Mouse (Mus musculus): Measurements from ENCODE around the gene Hdac9.

Hdac9 gene

DNA sequence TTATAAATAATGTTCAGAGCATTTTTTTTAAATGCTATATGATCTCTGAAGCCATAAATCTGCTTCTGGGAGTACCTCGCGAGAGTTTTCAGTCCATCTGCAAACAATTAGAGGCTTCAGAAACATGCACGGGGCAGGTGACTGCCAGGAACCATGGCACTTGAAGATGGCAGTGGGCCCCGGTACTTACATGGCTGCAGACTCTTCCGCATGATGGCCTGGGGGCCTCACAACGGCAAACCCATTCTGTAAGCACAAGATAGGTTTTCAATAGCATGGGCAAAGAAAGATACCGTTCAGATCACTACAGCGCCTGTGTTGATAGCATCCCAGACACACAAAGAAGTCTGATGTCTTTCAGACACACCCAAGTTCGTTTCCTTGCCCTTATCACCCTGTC lies 695.9 kb downstream of the Hdac9 start:
- no peak for DNase-seq (ENCODE audit: low spot score in 2 of 2)

DNA sequence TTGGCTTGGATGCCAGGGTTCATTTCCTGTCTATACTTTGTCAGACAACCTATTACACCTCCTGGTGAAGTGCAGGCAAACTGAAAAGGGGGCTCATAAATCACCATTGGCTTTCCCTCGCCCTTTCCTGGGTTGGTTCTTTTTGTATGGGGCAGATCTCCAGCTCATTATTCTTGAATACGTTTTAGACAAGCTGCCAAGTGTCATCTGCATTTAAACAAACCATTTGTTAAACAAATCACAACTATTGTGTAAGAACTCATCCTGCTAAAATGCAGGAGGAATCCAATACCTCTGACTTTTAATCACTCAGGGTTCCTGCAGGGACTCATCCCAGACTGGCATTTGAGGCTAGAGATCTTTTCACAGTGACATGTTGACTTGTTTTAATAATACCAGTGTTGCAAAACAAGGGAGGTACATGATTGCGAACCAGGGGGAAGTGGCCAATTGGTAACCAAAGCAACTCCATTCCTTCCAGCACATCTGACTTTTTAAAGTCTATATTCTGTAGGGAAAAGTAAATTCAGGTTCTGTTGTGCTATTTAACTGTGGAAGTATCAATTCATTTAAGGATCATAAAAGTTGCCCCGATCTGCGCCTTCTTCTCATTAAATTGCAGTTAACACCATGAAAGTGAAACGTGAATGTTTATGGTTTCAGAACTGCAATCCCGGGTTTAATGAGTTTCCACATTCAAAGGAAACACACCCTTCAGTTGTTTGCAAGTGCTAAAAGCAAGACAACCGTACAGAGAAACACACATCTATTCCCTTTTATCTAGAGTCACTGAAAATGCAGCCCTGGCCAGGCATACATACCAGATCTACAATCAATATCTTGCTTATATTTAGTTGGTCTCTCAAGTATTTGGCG lies 696.6 kb downstream of the Hdac9 start:
- no peak for DNase-seq (ENCODE audit: low spot score in 2 of 2)

DNA sequence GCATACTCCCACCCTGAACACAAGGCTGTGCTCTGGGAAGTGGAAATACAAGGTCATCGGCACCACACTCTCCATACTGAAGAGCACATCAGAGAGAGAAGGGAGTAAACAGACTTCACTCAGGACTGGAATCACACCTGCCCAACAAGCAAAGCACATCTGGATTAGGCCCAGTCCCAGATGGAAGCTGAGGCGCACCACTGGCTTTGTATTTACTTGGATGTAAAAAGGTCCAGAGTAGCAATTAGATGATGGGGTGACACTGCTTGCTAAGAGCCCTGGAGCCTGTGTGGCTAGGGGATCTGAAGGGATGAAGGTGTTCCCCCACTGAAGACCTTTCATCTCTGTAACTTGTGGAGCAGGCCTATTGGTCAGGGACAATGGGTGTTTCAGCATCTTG lies 698.3 kb downstream of the Hdac9 start:
- no peak for DNase-seq (ENCODE audit: low spot score in 2 of 2)

DNA sequence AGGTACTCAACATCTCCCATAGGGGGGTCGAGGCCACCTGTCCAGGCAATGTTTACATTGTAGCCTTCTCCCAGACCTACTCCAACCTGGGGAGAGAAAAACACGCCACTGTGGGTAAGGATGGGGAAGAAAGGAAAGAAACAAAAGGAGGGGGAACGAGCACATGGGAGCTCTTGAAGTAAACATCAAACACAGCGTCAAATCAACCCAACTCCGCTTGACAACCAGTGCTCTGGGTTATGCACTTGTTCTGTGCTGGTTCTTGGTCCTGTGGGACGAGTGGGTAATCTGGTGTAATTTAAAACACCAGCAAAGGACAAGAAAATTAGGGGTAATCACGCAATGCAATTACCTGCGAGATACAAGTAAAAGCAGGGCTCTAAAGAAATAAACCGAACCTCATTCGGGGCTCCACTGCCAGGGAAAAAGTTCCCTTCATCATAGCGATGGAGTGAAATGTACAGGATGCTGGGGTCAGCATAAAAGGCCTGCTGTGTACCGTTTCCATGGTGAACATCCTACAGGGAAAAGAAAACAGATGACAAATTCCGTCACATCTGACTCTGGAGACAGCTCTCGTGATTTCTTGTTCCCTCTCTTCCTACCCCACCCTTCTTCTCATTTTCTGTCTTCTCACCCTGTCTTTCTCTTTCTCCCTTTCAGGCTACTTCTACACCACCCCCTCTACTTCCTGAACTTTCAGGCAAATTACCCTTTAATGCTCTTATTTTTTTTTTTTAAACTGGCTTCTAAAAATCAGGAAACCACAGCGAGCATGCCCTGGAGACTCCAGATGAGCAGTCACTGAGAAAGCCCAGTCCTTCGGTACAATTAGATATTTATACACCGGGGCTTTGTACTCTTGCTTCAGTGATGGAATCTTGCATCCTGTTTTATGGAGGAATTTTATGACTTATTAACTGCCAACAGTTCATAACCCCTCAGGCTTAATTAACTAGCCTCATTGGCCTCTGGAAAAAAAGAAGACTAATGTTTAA lies 701.6 kb downstream of the Hdac9 start:
- no peak for DNase-seq (ENCODE audit: low spot score in 2 of 2)

GRCm38 (mm10) chr12:34212162-34212561 lies 704.7 kb downstream of the Hdac9 start:
- DNase-seq (ENCODE audit: low spot score in 2 of 2), result no peak

DNA sequence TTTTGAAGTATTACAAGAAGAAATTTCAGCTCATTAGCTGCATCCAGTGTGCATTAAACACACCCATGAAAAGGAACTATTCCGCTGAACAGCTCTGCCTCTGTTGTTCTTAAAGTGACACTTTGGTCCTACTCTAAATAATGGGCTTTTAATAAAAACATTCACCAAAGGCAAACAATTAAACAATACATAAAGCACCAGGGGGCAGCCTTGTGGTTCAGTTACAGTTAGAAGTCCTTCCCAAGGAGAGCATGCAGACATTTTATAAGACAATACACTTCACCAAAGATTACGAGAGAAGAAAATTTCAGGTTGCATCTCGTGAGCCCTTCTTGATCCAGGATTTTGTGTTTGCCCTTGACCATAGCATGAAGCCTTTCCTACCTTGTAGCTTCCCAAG lies 715.4 kb downstream of the Hdac9 start:
- DNase-seq (ENCODE audit: low spot score in 2 of 2), result no peak

- DNase-seq (ENCODE audit: low spot score in 2 of 2), result no peak
These were observed 716.9 kb downstream of the Hdac9 start for GRCm38 (mm10) chr12:34200030-34200446.

DNA sequence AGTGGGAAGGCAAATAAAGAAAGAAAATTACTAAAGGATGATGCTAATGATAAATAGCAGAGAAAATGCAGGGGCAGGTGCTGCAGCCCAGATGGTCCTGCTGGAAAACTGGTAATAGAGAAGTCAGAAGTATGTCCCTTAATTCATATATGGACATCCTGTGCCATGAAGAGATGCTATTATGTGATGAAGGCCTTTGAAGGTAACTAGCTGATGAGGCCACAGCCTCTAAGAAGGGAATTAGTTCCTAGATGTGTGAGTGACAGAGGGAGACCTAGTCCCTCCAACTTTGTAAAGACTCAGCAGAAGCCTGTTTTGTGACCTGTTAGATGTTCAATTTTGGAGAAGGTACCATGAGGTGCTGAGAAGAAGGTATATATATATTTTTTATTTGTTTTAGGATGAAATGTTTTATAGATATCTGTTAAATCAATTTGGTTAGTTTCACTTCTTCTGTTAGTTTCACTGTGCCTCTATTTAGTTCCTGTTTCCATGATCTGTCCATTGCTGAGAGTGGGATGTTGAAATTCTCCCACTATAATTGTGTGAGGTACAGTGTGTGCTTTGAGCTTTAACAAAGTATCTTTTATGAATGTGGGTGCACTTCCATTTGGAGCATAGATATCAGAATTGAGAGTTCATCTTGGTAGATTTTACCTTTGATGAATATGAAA lies 721.6 kb downstream of the Hdac9 start:
- DNase-seq (ENCODE audit: low spot score in 2 of 2), result no peak

- no peak for DNase-seq (ENCODE audit: low spot score in 2 of 2)
These were observed 722.8 kb downstream of the Hdac9 start for GRCm38 (mm10) chr12:34194116-34194515.

DNA sequence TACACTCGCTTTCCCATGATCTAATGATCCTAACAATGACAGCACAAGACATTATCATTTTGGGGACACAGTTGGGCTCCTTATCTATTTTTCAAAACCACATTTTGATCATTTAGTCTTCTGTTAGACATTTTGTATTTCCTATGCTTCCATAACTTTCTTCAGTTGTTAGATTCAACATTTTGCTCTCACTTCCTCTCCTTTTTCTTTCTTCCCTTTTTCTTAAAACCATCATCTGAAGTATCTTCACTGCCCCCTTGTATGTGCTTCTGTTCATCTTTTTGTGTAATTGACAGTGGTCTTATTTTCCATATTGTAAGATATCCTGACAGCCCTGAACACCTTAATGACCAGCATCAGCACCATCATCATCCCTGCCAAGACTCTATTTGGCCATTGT lies 725.6 kb downstream of the Hdac9 start:
- DNase-seq (ENCODE audit: low spot score in 2 of 2), result no peak

DNA sequence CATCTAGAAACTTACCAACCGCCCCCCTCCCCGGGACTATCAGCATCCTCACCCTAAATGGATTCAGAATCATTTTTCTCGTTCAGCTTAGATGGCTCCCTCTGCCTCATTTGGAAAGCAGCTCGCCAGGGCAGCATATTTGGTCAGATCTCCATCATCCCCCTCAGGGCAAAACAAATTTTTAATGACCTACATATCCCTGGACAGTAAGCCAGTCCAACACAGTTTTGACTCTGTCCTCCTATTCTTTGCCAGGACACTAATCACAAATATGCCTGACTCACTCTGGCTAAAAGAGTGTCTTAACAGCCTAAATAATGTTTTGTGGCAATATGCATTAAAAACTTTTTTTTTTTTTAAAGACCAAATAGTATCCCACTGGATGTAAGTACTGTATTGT lies 738.0 kb downstream of the Hdac9 start:
- DNase-seq (ENCODE audit: low spot score in 2 of 2), result no peak

DNA sequence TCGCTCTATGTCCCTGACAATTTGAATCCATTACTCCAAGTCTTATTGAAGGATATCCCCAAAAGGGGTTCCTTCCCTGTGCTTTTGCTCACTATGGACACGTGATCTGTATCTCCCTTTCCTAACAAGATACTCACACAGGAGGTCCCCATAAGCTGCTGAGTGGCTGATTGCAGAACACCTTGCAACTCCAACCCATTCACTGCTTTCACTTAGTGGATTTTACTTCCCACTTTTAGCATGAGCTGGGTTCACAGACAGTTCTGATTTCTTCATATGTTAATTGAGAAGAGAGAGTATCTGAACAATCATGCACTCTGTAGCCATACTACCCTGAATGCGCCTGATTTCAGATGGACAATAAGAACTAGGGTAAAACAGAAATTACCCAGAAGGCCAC lies 740.1 kb downstream of the Hdac9 start:
- DNase-seq (ENCODE audit: low spot score in 2 of 2), result no peak

- no peak for DNase-seq (ENCODE audit: low spot score in 2 of 2)
These were observed 743.9 kb downstream of the Hdac9 start for GRCm38 (mm10) chr12:34173036-34173435.

DNA sequence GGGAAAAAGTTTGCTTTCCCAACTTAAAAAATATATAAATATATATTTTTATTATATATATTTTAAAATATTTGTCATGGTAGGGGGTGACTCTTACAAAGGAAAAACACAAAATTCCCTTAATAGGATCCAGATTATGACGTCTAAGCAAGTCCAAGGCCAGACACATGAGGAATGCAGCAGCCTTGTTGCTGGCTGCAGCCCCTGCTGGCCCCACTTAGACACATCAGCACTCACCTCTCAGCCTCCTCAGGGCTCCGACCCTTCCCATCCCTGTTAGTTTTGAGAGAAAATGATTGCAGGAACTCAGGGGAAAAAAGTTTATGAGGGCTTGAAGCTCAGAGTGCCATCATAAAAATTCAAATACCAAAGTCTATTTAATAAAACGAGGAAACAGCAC lies 746.3 kb downstream of the Hdac9 start:
- DNase-seq (ENCODE audit: low spot score in 2 of 2), result no peak

DNA sequence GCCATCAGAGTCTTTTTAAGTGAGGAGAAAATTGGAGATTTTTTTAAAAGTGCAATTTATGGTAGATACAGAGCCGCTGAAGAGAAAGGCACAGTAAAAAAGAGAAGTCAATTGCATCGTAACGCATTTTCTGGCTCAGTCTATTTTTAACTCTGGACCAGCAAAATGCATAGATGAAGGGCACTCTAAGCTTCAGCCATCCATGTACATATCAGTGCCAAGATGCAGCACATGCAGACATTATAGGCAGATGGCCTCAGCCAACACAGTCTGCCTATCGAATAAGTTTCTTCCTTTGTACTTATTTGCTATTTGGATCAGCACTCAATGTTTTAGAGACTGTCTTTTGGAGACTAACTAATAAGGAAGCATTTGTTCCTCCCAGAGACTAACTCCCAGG lies 751.2 kb downstream of the Hdac9 start:
- no peak for DNase-seq (ENCODE audit: low spot score in 2 of 2)

- DNase-seq (ENCODE audit: low spot score in 2 of 2), result no peak
These were observed 760.6 kb downstream of the Hdac9 start for GRCm38 (mm10) chr12:34156301-34156700.

DNA sequence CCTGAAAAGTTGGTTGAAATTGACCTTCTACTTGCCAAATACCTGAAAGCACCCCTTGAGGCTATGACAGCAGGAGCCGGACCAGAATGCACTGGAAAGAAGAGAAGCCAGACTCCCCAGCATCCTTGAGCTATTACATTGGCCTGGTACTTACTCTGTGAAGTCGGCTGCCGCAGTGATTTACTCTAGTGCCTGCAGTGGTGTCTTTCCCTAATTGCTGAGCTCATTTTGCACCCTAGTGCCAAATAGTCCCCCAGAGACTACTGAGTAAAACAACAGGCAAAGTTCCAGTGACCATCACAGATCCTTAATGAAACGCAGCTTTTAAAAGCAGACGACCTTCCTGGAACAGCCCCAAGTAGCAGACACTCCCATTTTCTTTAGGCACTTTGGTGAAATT lies 761.2 kb downstream of the Hdac9 start:
- no peak for DNase-seq (ENCODE audit: low spot score in 2 of 2)

- no peak for DNase-seq (ENCODE audit: low spot score in 2 of 2)
These were observed 762.1 kb downstream of the Hdac9 start for GRCm38 (mm10) chr12:34154757-34155156.

DNA sequence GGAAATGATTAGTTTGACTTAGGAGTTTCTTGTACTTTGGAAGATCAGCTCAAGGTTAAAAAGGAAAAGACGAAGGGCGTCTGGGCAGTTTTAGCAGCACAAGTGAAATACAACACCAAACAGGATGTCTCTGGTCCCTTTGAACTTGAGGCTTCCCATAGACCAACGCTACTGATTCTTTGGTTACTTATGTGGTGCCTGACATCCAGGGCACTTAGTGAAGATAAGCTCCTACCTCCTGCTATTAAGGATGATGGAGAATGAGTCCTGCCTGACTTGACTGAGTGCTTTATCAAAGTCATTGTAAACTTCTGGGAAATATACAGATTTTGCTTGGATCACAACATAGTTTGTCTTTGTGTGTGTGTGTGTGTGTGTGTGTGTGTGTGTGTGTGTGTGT lies 765.6 kb downstream of the Hdac9 start:
- no peak for DNase-seq (ENCODE audit: low spot score in 2 of 2)

DNA sequence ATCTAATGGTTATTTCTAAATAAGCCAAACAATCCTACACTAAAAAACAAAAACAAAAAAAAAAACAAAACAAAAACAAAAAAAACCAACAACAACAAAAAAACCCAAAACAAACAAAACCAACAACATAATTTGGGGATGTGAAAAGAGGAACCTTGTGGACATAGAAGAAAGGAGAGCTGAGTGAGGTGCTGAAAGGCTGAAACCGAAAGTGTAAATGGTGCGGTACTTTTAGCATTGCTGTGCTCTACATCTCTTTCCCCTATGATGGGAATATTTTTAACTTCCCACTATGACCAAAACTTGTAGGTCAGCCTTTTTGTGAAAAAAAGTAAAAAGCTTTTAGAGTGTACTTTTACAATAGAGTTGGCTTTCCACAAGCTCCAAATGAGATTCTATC lies 774.2 kb downstream of the Hdac9 start:
- no peak for DNase-seq (ENCODE audit: low spot score in 2 of 2)

DNA sequence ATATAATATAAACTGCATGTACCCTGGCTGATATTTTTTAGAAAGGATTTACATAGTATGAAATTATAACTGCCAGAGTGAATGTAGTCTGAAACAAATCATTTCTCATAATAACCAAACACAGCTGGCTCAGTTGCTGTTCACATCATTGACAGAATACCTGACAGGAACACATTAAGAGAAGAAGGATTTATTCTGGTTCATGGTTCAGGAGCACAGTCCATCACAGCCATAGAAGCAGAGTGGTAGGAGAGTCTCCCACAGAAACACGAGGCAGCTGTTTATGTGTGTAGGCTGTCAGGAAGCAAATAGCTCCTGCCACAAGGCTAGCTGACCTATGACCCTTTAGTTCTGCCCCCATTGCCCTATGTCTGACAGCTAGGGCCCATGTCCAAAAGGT lies 803.6 kb downstream of the Hdac9 start:
- DNase-seq (ENCODE audit: low spot score in 2 of 2), result no peak

DNA sequence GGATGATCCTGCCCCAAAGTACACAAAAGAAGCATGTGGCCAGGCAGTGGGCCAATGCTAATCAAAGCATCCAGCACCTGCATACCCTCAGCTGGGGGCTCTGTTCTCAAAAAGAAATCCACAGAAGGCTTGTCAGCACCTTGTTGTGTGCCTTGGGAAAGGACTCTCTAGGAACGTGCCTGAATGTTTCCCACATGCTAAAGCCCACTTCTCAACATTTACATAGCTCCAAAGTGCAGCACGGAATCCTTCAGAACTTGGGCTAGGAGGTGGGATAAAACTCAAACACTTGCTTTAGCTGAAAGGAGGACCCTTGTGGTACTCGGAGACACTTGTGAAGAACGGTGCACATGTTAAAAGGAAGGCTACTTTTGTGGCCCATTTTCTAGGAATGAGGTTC lies 823.9 kb downstream of the Hdac9 start:
- no peak for DNase-seq (ENCODE audit: low spot score in 2 of 2)

Data from frontal cortex, postnatal 36 days (tissue).